Mouse (Mus musculus): ENCODE measurements around the gene Alpl. TPM values are rescaled to one million over a fixed set of nuclear protein-coding genes. Genes with fewer than 3 reads are reported as not detected.

Alpl gene
- polyA plus RNA-seq, 1 experiment: not detected

DNA sequence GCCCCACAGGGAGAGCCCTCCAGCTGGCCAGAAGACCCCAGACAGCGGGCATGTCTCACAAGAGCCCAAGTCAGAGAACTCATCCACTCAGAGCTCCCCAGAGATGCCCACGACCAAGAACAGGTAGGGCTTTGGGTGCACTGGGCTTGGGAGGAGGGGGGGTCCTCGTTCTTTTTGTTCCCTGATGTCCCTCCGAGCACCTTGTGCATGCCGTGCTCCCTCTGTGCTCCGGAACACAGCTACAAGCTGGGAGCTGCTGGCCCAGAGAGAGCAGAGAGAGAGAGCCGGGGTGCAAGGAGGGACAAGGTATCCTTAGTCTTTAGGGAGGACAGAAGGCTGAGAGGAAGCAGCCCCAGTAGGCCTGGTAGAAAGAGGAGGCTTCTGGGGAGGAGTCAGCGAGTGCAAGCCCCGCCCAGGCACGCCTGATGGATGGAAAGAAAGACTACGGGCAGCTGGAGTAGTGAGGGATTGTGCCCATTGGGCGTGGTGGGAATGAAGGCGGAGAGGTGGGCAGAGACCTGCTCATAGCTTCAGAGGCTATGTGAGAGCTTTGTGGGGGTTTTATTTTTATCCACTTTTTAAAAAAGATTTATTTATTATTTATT, 70.5 kb downstream of the Alpl start:
- Histone ChIP-seq H3K4me3 (replicated peaks) (no peak overlapping the region), H3K36me3 (replicated peaks; ENCODE audit: low read length) (no peaks in the 10 kb centered on the region), H3K9me3 (no peaks in the 10 kb centered on the region), H3K27me3 (replicated peaks) (peaks cover 93% of the 10 kb centered on the region), H3K4me1 (peaks cover 37% of the 10 kb centered on the region)
- TF ChIP-seq FLI1 (IDR thresholded peaks at IDR 0.05; ENCODE audit: low read length) (no peak), GATA1 (IDR thresholded peaks at IDR 0.05; ENCODE audit: borderline replicate concordance, low read length) (no peak)

GRCm38 (mm10) chr4:137724766-137725165, 71.4 kb downstream of the Alpl start:
- Histone ChIP-seq H3K4me1 (peaks cover 32% of the 10 kb centered on the region), H3K4me3 (replicated peaks) (peak overlapping the region; percentile 0), H3K9me3 (no peaks in the 10 kb centered on the region), H3K36me3 (replicated peaks; ENCODE audit: low read length) (no peaks in the 10 kb centered on the region), H3K27me3 (replicated peaks) (peaks cover 94% of the 10 kb centered on the region)
- no peak for TF ChIP-seq GATA1 (IDR thresholded peaks at IDR 0.05; ENCODE audit: borderline replicate concordance, low read length)
- TF ChIP-seq FLI1 (IDR thresholded peaks at IDR 0.05; ENCODE audit: low read length): no peak

- Histone ChIP-seq H3K4me1 (peaks cover 34% of the 10 kb centered on the region), H3K36me3 (replicated peaks; ENCODE audit: low read length) (no peaks in the 10 kb centered on the region), H3K27me3 (replicated peaks) (peaks cover 94% of the 10 kb centered on the region), H3K4me3 (replicated peaks) (no peak overlapping the region), H3K9me3 (no peaks in the 10 kb centered on the region)
- TF ChIP-seq GATA1 (IDR thresholded peaks at IDR 0.05; ENCODE audit: borderline replicate concordance, low read length): no peak
- TF ChIP-seq FLI1 (IDR thresholded peaks at IDR 0.05; ENCODE audit: low read length): no peak
These were observed 72.0 kb downstream of the Alpl start for GRCm38 (mm10) chr4:137724212-137724611.

DNA sequence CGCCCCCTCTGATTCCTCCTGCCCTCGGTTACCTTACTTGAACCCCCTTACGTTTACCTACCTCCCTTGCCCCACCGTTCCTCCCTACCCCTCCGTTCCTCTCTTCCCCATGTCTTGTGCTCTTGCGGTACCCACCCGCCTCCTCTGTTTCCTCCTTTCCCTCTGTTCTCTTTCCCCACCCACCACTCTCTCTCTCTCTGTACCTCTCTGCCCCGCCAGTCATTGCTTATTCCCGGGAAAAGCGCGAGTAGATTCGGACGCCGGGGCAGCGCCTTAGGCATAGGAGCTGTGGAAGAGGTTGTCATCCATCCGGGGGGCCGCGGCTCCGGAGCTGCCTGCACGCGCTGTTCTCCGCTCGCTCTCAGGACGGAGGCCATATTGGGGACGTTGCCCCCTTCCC, 72.7 kb downstream of the Alpl start:
- Histone ChIP-seq H3K9me3 (no peaks in the 10 kb centered on the region), H3K36me3 (replicated peaks; ENCODE audit: low read length) (no peaks in the 10 kb centered on the region), H3K4me3 (replicated peaks) (peak overlapping the region; percentile 69), H3K4me1 (peaks cover 33% of the 10 kb centered on the region), H3K27me3 (replicated peaks) (peaks cover 93% of the 10 kb centered on the region)
- TF ChIP-seq FLI1 (IDR thresholded peaks at IDR 0.05; ENCODE audit: low read length): no peak
- no peak for TF ChIP-seq GATA1 (IDR thresholded peaks at IDR 0.05; ENCODE audit: borderline replicate concordance, low read length)

DNA sequence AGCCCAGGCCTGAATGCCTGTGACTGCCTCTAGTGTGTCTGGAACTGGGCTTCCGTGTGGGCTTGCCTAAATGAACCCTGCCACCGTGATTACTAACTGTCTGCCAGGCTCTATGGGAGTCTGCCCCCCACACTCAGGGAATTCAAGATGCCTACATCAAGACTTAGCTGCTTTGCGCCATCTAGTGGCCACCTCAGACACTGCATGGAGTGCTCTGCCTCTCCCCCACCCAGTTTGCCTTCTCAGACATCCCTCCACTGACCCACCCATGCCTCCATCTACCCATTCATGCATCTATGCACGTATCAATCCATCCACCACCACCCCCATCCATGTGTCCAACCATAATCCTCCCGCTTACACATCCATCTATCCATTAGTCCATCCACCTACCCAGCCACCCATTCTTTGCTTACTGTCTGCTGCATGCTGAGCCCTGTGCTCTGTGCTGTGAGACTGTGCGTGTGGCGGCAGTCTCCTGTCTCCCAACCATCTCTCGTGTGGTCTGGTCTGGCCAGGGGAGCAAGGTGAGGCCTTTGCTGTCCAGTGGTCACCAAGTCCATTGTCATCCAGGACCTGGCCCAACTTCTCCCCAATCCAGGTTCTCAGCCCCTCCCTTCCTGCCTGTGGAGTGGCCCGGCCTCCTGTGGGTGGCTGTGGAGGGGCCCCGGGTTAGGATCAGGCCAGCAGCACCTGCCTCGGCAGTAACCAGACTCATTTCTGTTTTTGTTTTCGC, 73.3 kb downstream of the Alpl start:
- Histone ChIP-seq H3K27me3 (replicated peaks) (peaks cover 93% of the 10 kb centered on the region), H3K36me3 (replicated peaks; ENCODE audit: low read length) (no peaks in the 10 kb centered on the region), H3K4me1 (peaks cover 27% of the 10 kb centered on the region; the same call in 1 of the 2 replicates), H3K9me3 (no peaks in the 10 kb centered on the region), H3K4me3 (replicated peaks) (peak overlapping the region; percentile 62)
- TF ChIP-seq FLI1 (IDR thresholded peaks at IDR 0.05; ENCODE audit: low read length) (no peak), GATA1 (IDR thresholded peaks at IDR 0.05; ENCODE audit: borderline replicate concordance, low read length) (no peak)

DNA sequence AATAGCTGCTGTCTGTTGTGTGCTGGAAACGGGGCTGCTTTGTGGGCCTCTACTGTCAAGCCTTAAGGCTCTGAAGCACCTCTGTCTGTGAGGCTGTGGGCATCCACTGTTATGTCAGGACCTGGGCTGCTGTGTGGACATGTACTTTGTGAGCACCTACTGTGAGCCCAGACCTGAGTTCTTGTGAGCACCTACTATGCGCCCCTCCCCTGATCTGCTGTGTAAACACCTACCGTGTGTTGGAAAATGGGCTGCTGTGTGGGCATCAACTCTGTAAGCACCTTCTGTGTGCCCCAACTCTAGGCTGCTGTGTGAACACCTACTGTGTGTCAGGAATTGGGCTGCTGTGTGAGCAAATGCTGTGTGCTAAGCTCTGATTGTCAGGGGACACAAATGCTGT, 74.0 kb downstream of the Alpl start:
- Histone ChIP-seq H3K36me3 (replicated peaks; ENCODE audit: low read length) (no peaks in the 10 kb centered on the region), H3K4me3 (replicated peaks) (no peak overlapping the region), H3K9me3 (no peaks in the 10 kb centered on the region), H3K27me3 (replicated peaks) (peaks cover 92% of the 10 kb centered on the region), H3K4me1 (peaks cover 26% of the 10 kb centered on the region; the same call in 1 of the 2 replicates)
- TF ChIP-seq GATA1 (IDR thresholded peaks at IDR 0.05; ENCODE audit: borderline replicate concordance, low read length) (no peak), FLI1 (IDR thresholded peaks at IDR 0.05; ENCODE audit: low read length) (no peak)

DNA sequence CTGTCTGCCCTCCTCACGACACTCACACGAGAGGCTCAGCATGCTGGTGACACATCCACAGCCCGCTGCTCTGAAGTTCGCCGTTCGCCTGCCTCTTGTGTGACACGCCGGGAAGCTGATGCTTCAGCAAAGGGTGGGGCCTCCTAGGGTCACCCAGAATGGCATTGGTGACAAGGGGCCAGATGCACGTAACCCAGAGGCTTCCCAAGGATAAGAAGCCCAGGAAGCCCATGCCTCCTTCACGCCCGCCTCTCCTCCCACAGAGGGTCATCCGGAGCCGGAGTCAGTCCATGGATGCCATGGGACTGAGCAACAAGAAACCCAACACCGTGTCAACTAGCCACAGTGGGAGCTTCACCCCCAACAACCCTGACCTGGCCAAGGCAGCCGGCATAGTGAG, 74.6 kb downstream of the Alpl start:
- H3K27me3 ChIP-seq (replicated peaks): peaks cover 92% of the 10 kb centered on the region
- no peaks in the 10 kb centered on the region for H3K36me3 ChIP-seq (replicated peaks; ENCODE audit: low read length)
- no peak for TF ChIP-seq GATA1 (IDR thresholded peaks at IDR 0.05; ENCODE audit: borderline replicate concordance, low read length)
- TF ChIP-seq FLI1 (IDR thresholded peaks at IDR 0.05; ENCODE audit: low read length): no peak
- peaks cover 26% of the 10 kb centered on the region; the same call in 1 of the 2 replicates for H3K4me1 ChIP-seq
- H3K9me3 ChIP-seq: no peaks in the 10 kb centered on the region
- no peak overlapping the region for H3K4me3 ChIP-seq (replicated peaks)

- Histone ChIP-seq H3K4me1 (peaks cover 22% of the 10 kb centered on the region; the same call in 1 of the 2 replicates), H3K36me3 (replicated peaks; ENCODE audit: low read length) (no peaks in the 10 kb centered on the region), H3K27me3 (replicated peaks) (peaks cover 91% of the 10 kb centered on the region)
These were observed 76.7 kb downstream of the Alpl start for GRCm38 (mm10) chr4:137719378-137720077.

GRCm38 (mm10) chr4:137717671-137718070, 78.5 kb downstream of the Alpl start:
- H3K4me3 ChIP-seq (replicated peaks): no peak overlapping the region
- TF ChIP-seq GATA1 (IDR thresholded peaks at IDR 0.05; ENCODE audit: borderline replicate concordance, low read length): no peak
- no peak for TF ChIP-seq FLI1 (IDR thresholded peaks at IDR 0.05; ENCODE audit: low read length)
- peaks cover 9% of the 10 kb centered on the region; the same call in 1 of the 2 replicates for H3K4me1 ChIP-seq
- no peaks in the 10 kb centered on the region for H3K36me3 ChIP-seq (replicated peaks; ENCODE audit: low read length)
- peaks cover 90% of the 10 kb centered on the region for H3K27me3 ChIP-seq (replicated peaks)
- H3K9me3 ChIP-seq: no peaks in the 10 kb centered on the region

More at GRCm38 (mm10) chr4:137719378-137720077, 76.7 kb downstream of the Alpl start:
- no peaks in the 10 kb centered on the region for H3K9me3 ChIP-seq
- no peak overlapping the region for H3K4me3 ChIP-seq (replicated peaks)
- TF ChIP-seq FLI1 (IDR thresholded peaks at IDR 0.05; ENCODE audit: low read length) (no peak), GATA1 (IDR thresholded peaks at IDR 0.05; ENCODE audit: borderline replicate concordance, low read length) (no peak)

Measured in megakaryocyte, embryonic 14.5 days (primary cell).